Mouse (Mus musculus) intestine, postnatal 0 days (tissue): ENCODE results near the gene Numbl. TPM values are rescaled to one million over a fixed set of nuclear protein-coding genes. Genes with fewer than 3 reads are reported as not detected.

Source experiments
- ATAC-seq: fragments of 200-750 bp; cut with Nextera tagmentation; 2 replicates; pipeline ENCODE4 v1.8.0; 2017; ENCODE audit warnings: mild to moderate bottlenecking, moderate TSS enrichment, moderate library complexity
- H3K27ac ChIP-seq: fragments of 300-500 bp; sonication (generic); 2 replicates; pipeline ENCODE4 v1.5.1; 2014; ENCODE audit warnings: mild to moderate bottlenecking, low read depth, low read length, moderate library complexity
- H3K27me3 ChIP-seq: fragments of 300-500 bp; sonication (generic); replicated peaks from 2 replicates; pipeline ENCODE4 v1.6.1; 2014; ENCODE audit warnings: low read length, mixed read lengths; ENCODE audit not compliant: control insufficient read depth, insufficient read depth
- H3K36me3 ChIP-seq: fragments of 300-500 bp; sonication (generic); 2 replicates; pipeline ENCODE4 v1.6.1; 2014; ENCODE audit warnings: mild to moderate bottlenecking, moderate library complexity; ENCODE audit not compliant: control insufficient read depth, insufficient read depth
- H3K4me1 ChIP-seq: fragments of 300-500 bp; sonication (generic); replicated peaks from 2 replicates; pipeline ENCODE4 v1.6.1; 2014; ENCODE audit warnings: antibody characterized with exemption, low read length, mixed read lengths; ENCODE audit not compliant: control insufficient read depth, insufficient read depth
- H3K4me2 ChIP-seq: fragments of 300-500 bp; sonication (generic); replicated peaks from 2 replicates; pipeline ENCODE4 v1.6.1; 2014; ENCODE audit warnings: low read depth, mild to moderate bottlenecking, moderate library complexity
- H3K4me3 ChIP-seq: fragments of 300-500 bp; sonication (generic); 2 replicates; pipeline ENCODE4 v1.5.1; 2014; ENCODE audit warnings: low read depth, low read length
- H3K9ac ChIP-seq: fragments of 300-500 bp; sonication (generic); 2 replicates; pipeline ENCODE4 v1.6.1; 2014; ENCODE audit warnings: mild to moderate bottlenecking, low read depth, low read length
- H3K9me3 ChIP-seq: fragments of 300-500 bp; sonication (generic); 2 replicates; pipeline ENCODE4 v1.6.1; 2016; ENCODE audit warnings: mixed run types; ENCODE audit not compliant: control insufficient read depth
- CTCF ChIP-seq: sonication (generic); IDR thresholded peaks from 2 replicates; pipeline ENCODE4 v1.5.1; 2016; ENCODE audit warnings: low read depth, mild to moderate bottlenecking, control low read depth, antibody characterized with exemption, moderate library complexity
- WGBS: fragments of 180-500 bp; shearing (Covaris S2); extraction: QIAGEN DNeasy Blood & Tissue Kit; methylation state at CpG from one replicate; pipeline ENCODE4 v1.1.7; 2014; 5-methylcytosine and 5-hydroxymethylcytosine counted together
- polyA plus RNA-seq: library from polyadenylated mRNA; unstranded; fragments of >200 nt; fragmentation: Nextera tagmentation; extraction: Ambion mirVana; gene quantifications from 2 replicates; pipeline ENCODE4 v1.2.1, GENCODE M21; 2015

Numbl gene
- polyA plus RNA-seq, 1 experiment from 2014 or later, result 7.5 TPM

GRCm38 (mm10) chr7:27257046-27257851 lies 984 bp upstream of the Numbl start:
- 51% methylated on average over 27 of the region's 27 CpGs for WGBS
- Histone ChIP-seq H3K9ac (no peak overlapping the region), H3K9me3 (no peaks in the 10 kb centered on the region), H3K4me3 (no peak overlapping the region), H3K27me3 (no peaks in the 10 kb centered on the region), H3K4me1 (no peaks in the 10 kb centered on the region), H3K36me3 (peaks cover 24% of the 10 kb centered on the region; the same call in 1 of the 2 replicates), H3K27ac (peak overlapping the region; percentile 50; the same call in 1 of the 2 replicates), H3K4me2 (peak overlapping the region; percentile 79; the same call in 1 of the 2 replicates)
- no peak for TF ChIP-seq CTCF
- no peak for ATAC-seq

- no peak for ATAC-seq
Measured at GRCm38 (mm10) chr7:27257852-27258204, 405 bp upstream of the Numbl start.

GRCm38 (mm10) chr7:27259271-27259721 lies 1.1 kb downstream of the Numbl start:
- no peak for TF ChIP-seq CTCF
- peak overlapping the region; percentile 79 for H3K4me2 ChIP-seq

More at GRCm38 (mm10) chr7:27257852-27258204, 405 bp upstream of the Numbl start:
- H3K27me3 ChIP-seq, result no peaks in the 10 kb centered on the region
- H3K27ac ChIP-seq, result peak overlapping the region; percentile 50; the same call in 1 of the 2 replicates
- H3K9me3 ChIP-seq, result no peaks in the 10 kb centered on the region
- peak overlapping the region; percentile 79 for H3K4me2 ChIP-seq
- H3K36me3 ChIP-seq, result peaks cover 24% of the 10 kb centered on the region; the same call in 1 of the 2 replicates
- no peak for TF ChIP-seq CTCF
- H3K4me1 ChIP-seq, result no peaks in the 10 kb centered on the region
- no peak overlapping the region for H3K9ac ChIP-seq
- 21% methylated on average over 3 of the region's 6 CpGs for WGBS
- peak overlapping the region; percentile 60 for H3K4me3 ChIP-seq

GRCm38 (mm10) chr7:27259771-27260170 lies 1.5 kb downstream of the Numbl start:
- Histone ChIP-seq H3K27me3 (no peaks in the 10 kb centered on the region), H3K4me2 (peak overlapping the region; percentile 79), H3K4me3 (peak overlapping the region; percentile 60), H3K4me1 (no peaks in the 10 kb centered on the region), H3K27ac (peak overlapping the region; percentile 46; the same call in 1 of the 2 replicates), H3K36me3 (peaks cover 19% of the 10 kb centered on the region; the same call in 1 of the 2 replicates), H3K9me3 (no peaks in the 10 kb centered on the region), H3K9ac (peak overlapping the region; percentile 68)
- WGBS, result 42% methylated on average over 5 of the region's 5 CpGs
- TF ChIP-seq CTCF, result no peak
- no peak for ATAC-seq

More at GRCm38 (mm10) chr7:27259271-27259721, 1.1 kb downstream of the Numbl start:
- no peak for ATAC-seq
- Histone ChIP-seq H3K9ac (peak overlapping the region; percentile 68), H3K36me3 (peaks cover 22% of the 10 kb centered on the region; the same call in 1 of the 2 replicates), H3K4me3 (peak overlapping the region; percentile 60), H3K27ac (peak overlapping the region; percentile 46), H3K9me3 (no peaks in the 10 kb centered on the region), H3K27me3 (no peaks in the 10 kb centered on the region), H3K4me1 (no peaks in the 10 kb centered on the region)
- 24% methylated on average over 9 of the region's 9 CpGs for WGBS

DNA sequence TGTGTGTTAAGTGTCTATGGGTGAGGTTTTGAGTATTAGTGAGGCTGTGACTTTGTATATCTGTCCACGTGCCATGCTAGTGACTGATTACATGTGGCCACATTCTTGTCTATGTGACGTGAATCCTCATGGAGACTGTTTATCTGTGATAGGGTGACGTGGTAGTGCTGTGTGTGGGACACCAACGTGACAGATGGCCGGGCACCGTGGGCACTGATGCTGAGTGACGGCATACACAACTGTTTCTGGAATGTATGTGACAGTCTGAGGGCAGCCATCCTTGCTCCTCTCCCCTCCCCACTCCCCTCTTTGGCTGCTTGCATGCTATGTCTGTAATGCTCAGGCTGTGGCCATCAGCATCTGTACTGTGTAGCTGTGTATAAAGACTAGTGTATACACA lies 2.6 kb downstream of the Numbl start:
- ATAC-seq, result no peak
- Histone ChIP-seq H3K36me3 (peaks cover 23% of the 10 kb centered on the region; the same call in 1 of the 2 replicates), H3K27me3 (no peaks in the 10 kb centered on the region), H3K27ac (no peak overlapping the region), H3K9ac (no peak overlapping the region), H3K4me2 (no peak overlapping the region), H3K4me3 (no peak overlapping the region), H3K9me3 (no peaks in the 10 kb centered on the region), H3K4me1 (no peaks in the 10 kb centered on the region)
- 79% methylated on average over 7 of the region's 7 CpGs for WGBS
- TF ChIP-seq CTCF, result no peak

DNA sequence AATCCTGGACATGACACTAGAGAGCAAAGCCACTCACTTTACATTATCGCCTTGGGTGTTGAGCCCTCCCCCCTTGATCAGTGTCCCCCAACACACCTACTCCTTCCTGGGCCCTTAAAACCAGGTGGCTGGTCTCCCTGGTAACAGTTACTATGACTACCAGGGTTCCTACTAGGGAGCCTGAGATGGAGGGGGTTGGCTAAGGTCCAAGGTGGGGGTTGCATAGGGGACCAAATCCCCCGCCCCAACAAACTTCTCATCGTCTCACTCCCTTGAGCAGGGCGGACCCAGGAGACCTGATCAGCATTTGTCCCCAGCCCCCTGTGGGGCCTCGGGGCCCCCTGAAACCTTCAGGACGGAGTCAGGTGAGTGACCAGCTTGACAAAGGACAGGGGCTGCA lies 3.7 kb downstream of the Numbl start:
- 73% methylated on average over 6 of the region's 6 CpGs for WGBS
- Histone ChIP-seq H3K4me2 (no peak overlapping the region), H3K4me3 (no peak overlapping the region), H3K9ac (no peak overlapping the region), H3K4me1 (no peaks in the 10 kb centered on the region), H3K27ac (no peak overlapping the region), H3K9me3 (no peaks in the 10 kb centered on the region), H3K36me3 (peaks cover 23% of the 10 kb centered on the region; the same call in 1 of the 2 replicates), H3K27me3 (no peaks in the 10 kb centered on the region)
- ATAC-seq, result no peak
- no peak for TF ChIP-seq CTCF
